Mouse (Mus musculus) intestine, embryonic 16.5 days (tissue): ENCODE measurements at regions not wholly inside any gene's neighbourhood (a gene's known extent, or its start where the extent isn't known, plus 50 kb on each side); places are given as distances from the start of the nearest gene placed in this dataset.
"Not testable (repeated sequence)": the region's sequence is repeated elsewhere in the genome, so short reads cannot be mapped to it uniquely, and the experiment has no call there.

Experiments
- ATAC-seq: fragments of 200-750 bp; cut with Nextera tagmentation; 2 replicates; pipeline ENCODE4 v1.8.0; 2017; ENCODE audit warnings: moderate TSS enrichment, moderate library complexity
- H3K27ac ChIP-seq: fragments of 300-500 bp; sonication (generic); 2 replicates; pipeline ENCODE4 v1.5.1; 2014; ENCODE audit warnings: mild to moderate bottlenecking, low read length
- H3K27me3 ChIP-seq: fragments of 300-500 bp; sonication (generic); replicated peaks from 2 replicates; pipeline ENCODE4 v1.6.1; 2014; ENCODE audit warnings: low read length, control low read depth, mixed read lengths; ENCODE audit not compliant: control insufficient read depth, insufficient read depth
- H3K36me3 ChIP-seq: fragments of 300-500 bp; sonication (generic); 2 replicates; pipeline ENCODE4 v1.6.1; 2014; ENCODE audit warnings: low read length, control low read depth; ENCODE audit not compliant: control insufficient read depth, insufficient read depth
- H3K4me1 ChIP-seq: fragments of 300-500 bp; sonication (generic); 2 replicates; pipeline ENCODE4 v1.6.1; 2014; ENCODE audit warnings: low read length, control low read depth, mixed read lengths; ENCODE audit not compliant: control insufficient read depth, insufficient read depth
- H3K4me2 ChIP-seq: fragments of 300-500 bp; sonication (generic); 2 replicates; pipeline ENCODE4 v1.6.1; 2014; ENCODE audit warnings: low read depth, low read length, control low read depth
- H3K4me3 ChIP-seq: fragments of 300-500 bp; sonication (generic); 2 replicates; pipeline ENCODE4 v1.5.1; 2014; ENCODE audit warnings: mild to moderate bottlenecking, low read length
- H3K9ac ChIP-seq: fragments of 300-500 bp; sonication (generic); 2 replicates; pipeline ENCODE4 v1.6.1; 2014; ENCODE audit warnings: low read depth, low read length
- H3K9me3 ChIP-seq: fragments of 300-500 bp; sonication (generic); 2 replicates; pipeline ENCODE4 v1.6.1; 2016; ENCODE audit warnings: low read length, control low read depth; ENCODE audit not compliant: control insufficient read depth
- WGBS: fragments of 180-500 bp; shearing (Covaris S2); extraction: QIAGEN DNeasy Blood & Tissue Kit; methylation state at CpG from one replicate; pipeline ENCODE4 v1.1.7; 2014; 5-methylcytosine and 5-hydroxymethylcytosine counted together

GRCm38 (mm10) chr12:49084505-49084904 lies 298.0 kb upstream of the Foxg1 start:
- no peaks in the 10 kb centered on the region for H3K36me3 ChIP-seq
- no peaks in the 10 kb centered on the region for H3K9me3 ChIP-seq
- H3K4me1 ChIP-seq: no peaks in the 10 kb centered on the region
- H3K9ac ChIP-seq: no peak overlapping the region
- no peak for ATAC-seq
- H3K4me2 ChIP-seq: no peak overlapping the region
- H3K4me3 ChIP-seq: no peak overlapping the region
- no peaks in the 10 kb centered on the region for H3K27me3 ChIP-seq
- no peak overlapping the region for H3K27ac ChIP-seq

GRCm38 (mm10) chr12:49086076-49086475 lies 296.4 kb upstream of the Foxg1 start:
- Histone ChIP-seq H3K4me3 (no peak overlapping the region), H3K27ac (no peak overlapping the region), H3K9me3 (no peaks in the 10 kb centered on the region), H3K9ac (no peak overlapping the region), H3K4me2 (no peak overlapping the region), H3K27me3 (no peaks in the 10 kb centered on the region), H3K36me3 (no peaks in the 10 kb centered on the region), H3K4me1 (no peaks in the 10 kb centered on the region)
- WGBS: 75% methylated on average over 2 of the region's 2 CpGs
- ATAC-seq: no peak

- 61% methylated on average over 1 of the region's 1 CpGs for WGBS
These were observed 292.3 kb upstream of the Foxg1 start for GRCm38 (mm10) chr12:49090177-49090576.

GRCm38 (mm10) chr12:49105931-49106330 lies 276.5 kb upstream of the Foxg1 start:
- no peak overlapping the region for H3K9ac ChIP-seq
- 55% methylated on average over 4 of the region's 4 CpGs for WGBS

More at GRCm38 (mm10) chr12:49090177-49090576, 292.3 kb upstream of the Foxg1 start:
- Histone ChIP-seq H3K9me3 (no peaks in the 10 kb centered on the region), H3K9ac (no peak overlapping the region), H3K4me2 (no peak overlapping the region), H3K27ac (no peak overlapping the region), H3K4me1 (no peaks in the 10 kb centered on the region), H3K36me3 (no peaks in the 10 kb centered on the region), H3K4me3 (no peak overlapping the region), H3K27me3 (no peaks in the 10 kb centered on the region)
- ATAC-seq: no peak

GRCm38 (mm10) chr12:49106399-49107382 lies 275.8 kb upstream of the Foxg1 start:
- 46% methylated on average over 7 of the region's 7 CpGs for WGBS

More at GRCm38 (mm10) chr12:49105931-49106330, 276.5 kb upstream of the Foxg1 start:
- no peak overlapping the region for H3K4me2 ChIP-seq
- ATAC-seq: no peak
- H3K27ac ChIP-seq: no peak overlapping the region
- no peaks in the 10 kb centered on the region for H3K4me1 ChIP-seq
- H3K27me3 ChIP-seq: no peaks in the 10 kb centered on the region
- no peak overlapping the region for H3K4me3 ChIP-seq
- no peaks in the 10 kb centered on the region for H3K9me3 ChIP-seq
- no peaks in the 10 kb centered on the region for H3K36me3 ChIP-seq

GRCm38 (mm10) chr12:49107415-49108148 lies 274.9 kb upstream of the Foxg1 start:
- Histone ChIP-seq H3K36me3 (no peaks in the 10 kb centered on the region), H3K9me3 (no peaks in the 10 kb centered on the region), H3K4me2 (no peak overlapping the region), H3K27ac (no peak overlapping the region), H3K27me3 (no peaks in the 10 kb centered on the region), H3K4me1 (no peaks in the 10 kb centered on the region), H3K9ac (no peak overlapping the region), H3K4me3 (no peak overlapping the region)
- WGBS: 41% methylated on average over 10 of the region's 10 CpGs
- ATAC-seq: peak; percentile 97

More at GRCm38 (mm10) chr12:49106399-49107382, 275.8 kb upstream of the Foxg1 start:
- no peaks in the 10 kb centered on the region for H3K4me1 ChIP-seq
- H3K4me2 ChIP-seq: no peak overlapping the region
- peak; percentile 52; the same call in 1 of the 2 replicates for ATAC-seq
- no peaks in the 10 kb centered on the region for H3K36me3 ChIP-seq
- H3K9me3 ChIP-seq: no peaks in the 10 kb centered on the region
- H3K9ac ChIP-seq: no peak overlapping the region
- no peak overlapping the region for H3K4me3 ChIP-seq
- no peaks in the 10 kb centered on the region for H3K27me3 ChIP-seq
- H3K27ac ChIP-seq: no peak overlapping the region

- ATAC-seq, H3K27me3 ChIP-seq, H3K4me1 ChIP-seq, H3K4me3 ChIP-seq, H3K27ac ChIP-seq, H3K9me3 ChIP-seq, H3K4me2 ChIP-seq, H3K36me3 ChIP-seq, H3K9ac ChIP-seq: not testable (repeated sequence)
- WGBS: 78% methylated on average over 3 of the region's 7 CpGs
These were observed 251.4 kb upstream of the Foxg1 start for GRCm38 (mm10) chr12:49131093-49131492.

GRCm38 (mm10) chr12:49170097-49170496 lies 212.4 kb upstream of the Foxg1 start:
- 51% methylated on average over 5 of the region's 5 CpGs for WGBS

GRCm38 (mm10) chr12:49171014-49171677 lies 211.3 kb upstream of the Foxg1 start:
- Histone ChIP-seq H3K27ac (no peak overlapping the region), H3K9ac (no peak overlapping the region), H3K4me2 (no peak overlapping the region), H3K4me1 (no peaks in the 10 kb centered on the region), H3K9me3 (no peaks in the 10 kb centered on the region), H3K4me3 (no peak overlapping the region), H3K36me3 (no peaks in the 10 kb centered on the region), H3K27me3 (no peaks in the 10 kb centered on the region)
- 35% methylated on average over 1 of the region's 1 CpGs for WGBS
- no peak for ATAC-seq

More at GRCm38 (mm10) chr12:49170097-49170496, 212.4 kb upstream of the Foxg1 start:
- Histone ChIP-seq H3K4me3 (no peak overlapping the region), H3K36me3 (no peaks in the 10 kb centered on the region), H3K9me3 (no peaks in the 10 kb centered on the region), H3K4me1 (no peaks in the 10 kb centered on the region), H3K27ac (no peak overlapping the region), H3K4me2 (no peak overlapping the region), H3K9ac (no peak overlapping the region), H3K27me3 (no peaks in the 10 kb centered on the region)
- no peak for ATAC-seq
